Mouse (Mus musculus) lung, adult 2 months (tissue): ENCODE measurements around the gene Erp44. TPM values are rescaled to one million over a fixed set of nuclear protein-coding genes. Genes with fewer than 3 reads are reported as not detected.
A peak's percentile ranks its signal among the peaks of the same experiment; 100 is the strongest.

ENCODE experiments used
- DNase-seq: peaks from one replicate; pipeline ENCODE4 v3.0.0; 2022
- H3K4me1 ChIP-seq: fragments of 200-500 bp; 2 replicates; pipeline ENCODE4 v1.6.1; 2011; ENCODE audit warnings: low read length; ENCODE audit not compliant: control insufficient read depth, insufficient read depth
- H3K4me3 ChIP-seq: fragments of 200-500 bp; replicated peaks from 2 replicates; pipeline ENCODE3; 2011; ENCODE audit warnings: low read depth, mild to moderate bottlenecking, control low read depth, low read length; ENCODE audit errors: extremely low read depth
- CTCF ChIP-seq: fragments of 200-500 bp; IDR thresholded peaks from 2 replicates; pipeline ENCODE4 v1.5.1; 2011; ENCODE audit warnings: mild to moderate bottlenecking, low read length, control low read depth; ENCODE audit not compliant: insufficient read depth
- POLR2A ChIP-seq: fragments of 200-500 bp; IDR thresholded peaks from 2 replicates; pipeline ENCODE4 v1.6.1; 2011; ENCODE audit warnings: low read depth, mild to moderate bottlenecking, control low read depth, low read length, borderline replicate concordance; ENCODE audit errors: extremely low read depth
- WGBS: fragments of 180-500 bp; shearing (Covaris S2); methylation state at CpG from one replicate; pipeline ENCODE4 v1.1.7; 2018; 5-methylcytosine and 5-hydroxymethylcytosine counted together
- polyA plus RNA-seq: library from polyadenylated mRNA; depleted of rRNA; stranded (reverse); fragments of >200 nt; gene quantifications from 2 replicates; pipeline ENCODE4 v1.2.3, GENCODE M21; 2012; rRNA removed

Gene Erp44
- 8.6 and 11.9 TPM in 2 replicates for polyA plus RNA-seq

DNA sequence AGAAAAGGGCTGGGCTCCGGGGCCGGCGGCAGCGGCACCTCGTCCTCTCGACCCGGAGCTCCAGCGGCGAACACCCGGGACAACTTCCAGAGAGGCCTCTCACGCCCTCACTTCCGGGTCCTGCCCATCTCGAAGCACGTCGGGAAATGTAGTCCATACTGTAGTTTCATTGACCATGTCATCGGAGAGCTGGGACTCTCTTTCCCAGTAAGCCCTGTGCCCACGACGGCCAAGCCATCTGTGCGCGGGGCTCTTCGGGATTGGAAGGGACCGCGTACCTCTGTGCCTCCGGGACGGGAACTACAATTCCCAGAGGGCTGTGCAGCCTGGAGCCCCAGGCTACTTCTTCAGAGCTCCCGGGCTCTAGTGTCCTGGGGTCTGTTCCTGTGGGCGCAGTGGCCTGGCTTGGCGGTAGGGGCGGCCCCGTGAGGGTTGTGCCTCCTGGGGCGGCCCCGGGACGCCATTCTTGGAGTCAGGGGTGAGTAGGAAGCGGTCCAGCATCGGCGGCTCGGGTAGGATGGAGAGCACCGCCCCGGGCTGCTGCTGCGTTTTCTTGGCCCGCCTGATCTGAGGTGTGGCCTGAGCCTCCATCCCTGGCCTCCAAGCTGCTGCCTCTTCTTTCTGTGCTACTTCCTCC is at the start of gene Erp44, which contains the start of gene Invs:
Gene Erp44 (minus strand): TSS at position 61 of the 637 bp plus-strand sequence.
Gene Invs (plus strand): TSS at position 263 of the 637 bp plus-strand sequence.
- DNase-seq, result peak; percentile 92
- WGBS, result under 1% methylated on average over 41 of the region's 41 CpGs
- Histone ChIP-seq H3K4me1 (peaks cover 3% of the 10 kb centered on the region; the same call in 1 of the 2 replicates), H3K4me3 (peak within 1 kb of the TSS; percentile 91)
- TF ChIP-seq CTCF (no peak), POLR2A (peak; percentile 56; the same call in 1 of the 2 replicates)

DNA sequence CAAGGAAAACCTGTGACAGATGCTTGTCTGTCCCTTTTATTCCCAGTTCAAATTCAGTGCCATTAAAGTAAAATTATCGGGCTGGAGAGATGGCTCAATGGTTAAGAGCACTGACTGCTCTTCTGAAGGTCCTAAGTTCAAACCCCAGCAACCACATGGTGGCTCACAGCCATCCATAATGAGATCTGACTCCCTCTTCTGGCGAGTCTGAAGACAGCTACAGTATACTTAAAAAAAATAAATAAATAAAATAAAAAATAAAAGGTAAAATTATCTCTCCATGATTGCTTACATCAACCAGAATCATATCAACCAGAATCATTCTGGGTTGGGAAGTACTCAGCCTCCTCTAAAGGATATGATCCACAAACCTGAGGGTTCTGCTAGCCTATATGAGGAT is 48.7 kb upstream of the Erp44 start:
- Histone ChIP-seq H3K4me1 (no peaks in the 10 kb centered on the region), H3K4me3 (no peak overlapping the region)
- 86% methylated on average over 2 of the region's 2 CpGs for WGBS
- no peak for TF ChIP-seq CTCF
- TF ChIP-seq POLR2A, result no peak
- DNase-seq, result no peak

- TF ChIP-seq POLR2A, result no peak
- H3K4me3 ChIP-seq, result no peak overlapping the region
- H3K4me1 ChIP-seq, result no peaks in the 10 kb centered on the region
- no peak for DNase-seq
These were observed 47.8 kb upstream of the Erp44 start for GRCm38 (mm10) chr4:48327192-48327591.

DNA sequence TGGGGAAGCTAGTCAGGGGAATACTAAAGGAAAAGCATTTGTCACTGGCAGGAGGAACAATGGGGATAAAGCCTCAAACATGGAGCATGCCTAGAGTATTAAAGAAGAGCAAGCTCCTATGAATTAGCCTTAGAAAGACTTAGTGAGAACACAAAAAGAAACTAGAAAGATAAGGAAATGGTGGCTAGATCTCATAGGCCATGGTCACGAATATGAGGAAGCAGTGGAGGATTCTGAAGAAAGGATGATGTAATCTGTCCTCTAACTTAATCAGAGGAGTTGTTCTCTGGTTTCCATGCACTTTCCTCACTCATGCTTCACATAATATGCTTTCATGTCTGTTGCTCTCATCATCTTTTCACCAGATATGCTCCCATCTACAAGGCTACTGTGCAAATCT is 42.7 kb upstream of the Erp44 start:
- Histone ChIP-seq H3K4me1 (no peaks in the 10 kb centered on the region; the same call in 1 of the 2 replicates), H3K4me3 (no peak overlapping the region)
- DNase-seq, result no peak
- WGBS, result 35% methylated on average over 1 of the region's 1 CpGs
- TF ChIP-seq POLR2A, result no peak
- no peak for TF ChIP-seq CTCF

- no peak for DNase-seq
- WGBS, result 87% methylated on average over 1 of the region's 1 CpGs
- TF ChIP-seq CTCF (no peak), POLR2A (no peak)
- Histone ChIP-seq H3K4me3 (no peak overlapping the region), H3K4me1 (no peaks in the 10 kb centered on the region; the same call in 1 of the 2 replicates)
These were observed 41.9 kb upstream of the Erp44 start for GRCm38 (mm10) chr4:48321276-48321675.

DNA sequence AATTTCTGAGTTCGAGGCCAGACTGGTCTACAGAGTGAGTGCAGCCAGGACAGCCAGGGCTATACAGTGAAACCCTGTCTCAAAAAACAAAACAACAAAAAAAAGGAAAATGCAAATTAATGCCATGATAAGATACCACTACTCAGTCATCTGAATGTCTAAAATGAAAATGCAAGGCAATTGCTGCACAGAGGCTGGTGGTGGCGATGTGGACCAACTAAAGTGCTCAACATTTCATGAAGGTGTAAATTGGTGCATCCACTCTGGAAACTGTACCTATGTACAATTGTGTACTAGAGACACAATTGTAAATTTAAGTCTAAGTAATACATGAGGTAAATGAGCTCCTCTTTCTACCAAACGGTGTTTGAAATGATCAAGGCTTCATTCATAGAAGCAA is 36.7 kb upstream of the Erp44 start:
- no peak for TF ChIP-seq CTCF
- no peak for TF ChIP-seq POLR2A
- 94% methylated on average over 3 of the region's 3 CpGs for WGBS
- DNase-seq, result no peak
- Histone ChIP-seq H3K4me3 (no peak overlapping the region), H3K4me1 (no peaks in the 10 kb centered on the region)

DNA sequence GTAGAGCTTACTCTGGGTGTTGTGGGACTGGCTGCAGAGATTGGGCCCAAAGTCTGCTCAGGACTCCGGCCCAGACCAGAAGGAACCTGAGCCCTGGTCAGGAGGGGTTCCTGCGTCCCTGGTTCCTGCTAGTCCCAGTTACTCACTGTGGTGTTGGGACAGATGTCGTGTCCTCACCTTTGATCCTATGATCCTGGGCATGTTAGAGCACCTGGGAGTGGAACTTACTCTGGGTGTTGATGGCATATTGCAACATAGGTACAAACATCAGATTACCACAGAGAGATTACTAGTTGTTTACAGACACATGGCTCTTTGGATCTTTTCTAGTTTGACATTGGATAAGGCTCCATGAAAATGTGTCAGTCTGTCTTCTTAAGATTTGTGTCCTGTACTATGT is 35.5 kb upstream of the Erp44 start:
- no peak for DNase-seq
- no peak for TF ChIP-seq POLR2A
- TF ChIP-seq CTCF, result no peak
- H3K4me3 ChIP-seq, result no peak overlapping the region
- H3K4me1 ChIP-seq, result no peaks in the 10 kb centered on the region
- WGBS, result 86% methylated on average over 3 of the region's 3 CpGs

GRCm38 (mm10) chr4:48287086-48287757 is 7.9 kb upstream of the Erp44 start:
- no peak for DNase-seq
- Histone ChIP-seq H3K4me3 (no peak overlapping the region), H3K4me1 (no peaks in the 10 kb centered on the region)
- TF ChIP-seq CTCF (no peak), POLR2A (no peak)
- WGBS, result 91% methylated on average over 5 of the region's 5 CpGs

DNA sequence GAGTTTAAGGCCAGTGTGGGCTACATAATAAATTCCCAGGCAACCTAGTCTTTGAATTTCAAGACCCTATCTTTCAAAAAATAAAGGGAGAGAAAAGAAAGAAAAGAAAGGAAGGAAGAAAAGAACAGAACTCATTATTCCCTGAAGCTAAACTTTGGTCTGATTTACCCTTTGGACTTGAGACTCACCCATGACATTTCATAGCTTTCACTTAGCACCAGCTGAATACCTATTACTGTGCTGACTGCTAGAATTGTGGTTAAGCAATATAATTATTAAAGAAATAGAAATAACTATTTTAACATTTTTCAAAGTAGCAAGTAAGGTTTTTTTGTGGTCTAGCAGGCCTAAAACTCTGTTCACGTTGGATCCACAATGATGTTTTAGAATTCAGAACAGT is 1.8 kb upstream of the Erp44 start:
- 91% methylated on average over 1 of the region's 1 CpGs for WGBS
- no peak overlapping the region for H3K4me3 ChIP-seq
- peaks cover 3% of the 10 kb centered on the region; the same call in 1 of the 2 replicates for H3K4me1 ChIP-seq
- no peak for TF ChIP-seq POLR2A
- TF ChIP-seq CTCF, result no peak
- no peak for DNase-seq
